8 mouse cellular contexts compared by ENCODE assay signal in the genomic region with DNA sequence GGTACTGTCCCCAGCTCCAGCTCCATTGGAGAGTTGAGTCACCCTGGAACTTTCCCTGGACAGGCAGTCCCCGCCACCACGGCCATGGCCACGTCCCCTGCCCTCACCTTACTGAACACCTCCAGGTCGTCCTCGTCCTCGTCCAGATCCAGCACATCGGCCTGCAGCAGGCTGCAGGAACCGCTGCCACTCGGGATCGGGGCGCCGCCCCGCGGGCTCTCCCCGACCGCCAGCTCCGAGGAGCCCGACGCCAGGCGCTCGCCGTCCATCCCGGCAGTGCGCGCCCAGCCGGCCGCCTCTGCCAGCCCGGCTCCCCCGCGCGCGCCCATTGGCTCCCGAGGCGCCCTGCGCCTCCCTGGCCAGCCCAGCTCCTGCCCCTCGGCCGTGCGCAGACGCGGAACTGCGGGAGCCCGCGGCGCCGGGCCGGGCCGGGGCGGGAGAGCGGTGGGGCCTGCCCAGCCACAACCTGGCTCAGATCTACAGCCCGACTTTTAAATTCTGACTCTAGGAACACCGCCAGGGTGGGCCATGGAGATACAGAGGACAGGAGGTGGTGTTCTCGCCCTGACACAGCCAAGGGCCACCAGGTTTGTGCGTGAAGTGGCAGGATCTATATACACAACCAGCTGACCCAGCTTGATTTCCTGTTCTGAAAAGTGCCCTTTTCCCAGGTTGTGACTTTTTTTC. TPM values are rescaled to one million over a fixed set of nuclear protein-coding genes. Genes with fewer than 3 reads are reported as not detected.
DNase-seq lines count a peak whose midpoint lies in the region; ATAC-seq and TF ChIP-seq lines count a peak whose summit lies in the region.

Gene Snx7 (minus strand): TSS at position 300 of the 687 bp plus-strand sequence.

- H3K27me3 ChIP-seq in erythroblast, embryonic 14.5 days (ENCODE audit: control insufficient read depth): no peaks in the 10 kb centered on the region
- no peaks in the 10 kb centered on the region for H3K27me3 ChIP-seq in heart, embryonic 12.5 days (replicated peaks)
- H3K27me3 ChIP-seq in kidney, postnatal 0 days (ENCODE audit: insufficient read depth, low read length): no peaks in the 10 kb centered on the region
- no peaks in the 10 kb centered on the region for H3K27me3 ChIP-seq in midbrain, postnatal 0 days (ENCODE audit: insufficient read depth, low read length)

- peak within 1 kb of the TSS; percentile 68 for H3K4me3 ChIP-seq in erythroblast, embryonic 14.5 days (replicated peaks)
- peak within 1 kb of the TSS; percentile 74 for H3K4me3 ChIP-seq in heart, embryonic 12.5 days
- peak within 1 kb of the TSS; percentile 57 for H3K4me3 ChIP-seq in kidney, postnatal 0 days (replicated peaks; ENCODE audit: low read depth, low read length)
- peak within 1 kb of the TSS; percentile 65 for H3K4me3 ChIP-seq in midbrain, postnatal 0 days (ENCODE audit: low read depth, low read length)

- H3K27ac ChIP-seq in heart, embryonic 12.5 days (ENCODE audit: poor library complexity, severe bottlenecking): peak within 1 kb of the TSS; percentile 87
- peak within 1 kb of the TSS; percentile 85 for H3K27ac ChIP-seq in kidney, postnatal 0 days
- peak within 1 kb of the TSS; percentile 67 for H3K27ac ChIP-seq in midbrain, postnatal 0 days (ENCODE audit: low read depth, low read length)

- 0% methylated on average over 52 of the region's 53 CpGs for WGBS in heart, embryonic 12.5 days
- under 1% methylated on average over 52 of the region's 53 CpGs for WGBS in kidney, postnatal 0 days
- WGBS in midbrain, postnatal 0 days: 1% methylated on average over 43 of the region's 53 CpGs

- DNase-seq in fibroblast of lung, adult 2 months (ENCODE audit: low read depth): peak; percentile 59
- DNase-seq in kidney, postnatal 0 days (ENCODE audit: low spot score): peak; percentile 90
- DNase-seq in liver: peak; percentile 82
- peak; percentile 76 for DNase-seq in midbrain, postnatal 0 days (ENCODE audit: low spot score)
- DNase-seq in spleen, postnatal 4 days (ENCODE audit: low spot score in 2 of 2): peak; percentile 49 to 75

- H3K4me1 ChIP-seq in erythroblast, embryonic 14.5 days (ENCODE audit: control insufficient read depth): peaks cover 13% of the 10 kb centered on the region
- peaks cover 20% of the 10 kb centered on the region for H3K4me1 ChIP-seq in heart, embryonic 12.5 days (replicated peaks)
- no peaks in the 10 kb centered on the region for H3K4me1 ChIP-seq in kidney, postnatal 0 days (replicated peaks; ENCODE audit: insufficient read depth, low read length)
- no peaks in the 10 kb centered on the region; the same call in 1 of the 2 replicates for H3K4me1 ChIP-seq in midbrain, postnatal 0 days (ENCODE audit: insufficient read depth, low read length)

- no peak for ATAC-seq in erythroblast, adult 5-6 weeks (replicated peaks; ENCODE audit: low FRiP score, poor library complexity, severe bottlenecking)
- peak; percentile 97 for ATAC-seq in heart, embryonic 12.5 days (ENCODE audit: insufficient number of reproducible peaks, low FRiP score)
- ATAC-seq in kidney, postnatal 0 days (replicated peaks; ENCODE audit: low FRiP score, low read depth): peak; percentile 99
- ATAC-seq in midbrain, postnatal 0 days (ENCODE audit: low FRiP score): peak; percentile 99

- TF ChIP-seq CTCF in kidney, postnatal 0 days (IDR thresholded peaks at IDR 0.05; ENCODE audit: low read depth): no peak; the same call in 1 of the 2 replicates
- TF ChIP-seq CTCF in midbrain, postnatal 0 days (IDR thresholded peaks at IDR 0.05): no peak; the same call in 1 of the 2 replicates

- H3K4me2 ChIP-seq in heart, embryonic 12.5 days: peak within 1 kb of the TSS; percentile 70
- H3K4me2 ChIP-seq in kidney, postnatal 0 days (ENCODE audit: low read length): peak within 1 kb of the TSS; percentile 69
- peak within 1 kb of the TSS; percentile 77 for H3K4me2 ChIP-seq in midbrain, postnatal 0 days (ENCODE audit: low read depth, low read length, poor library complexity, severe bottlenecking)

- H3K9me3 ChIP-seq in erythroblast, embryonic 14.5 days (ENCODE audit: control insufficient read depth, low read length): no peaks in the 10 kb centered on the region
- no peaks in the 10 kb centered on the region for H3K9me3 ChIP-seq in heart, embryonic 12.5 days (replicated peaks)
- no peaks in the 10 kb centered on the region for H3K9me3 ChIP-seq in kidney, postnatal 0 days (replicated peaks; ENCODE audit: low read length)
- H3K9me3 ChIP-seq in midbrain, postnatal 0 days (ENCODE audit: low read length): no peaks in the 10 kb centered on the region

- no peaks in the 10 kb centered on the region for H3K36me3 ChIP-seq in erythroblast, embryonic 14.5 days (ENCODE audit: control insufficient read depth)
- no peaks in the 10 kb centered on the region for H3K36me3 ChIP-seq in heart, embryonic 12.5 days
- H3K36me3 ChIP-seq in kidney, postnatal 0 days (ENCODE audit: insufficient read depth, low read length): no peaks in the 10 kb centered on the region
- H3K36me3 ChIP-seq in midbrain, postnatal 0 days (ENCODE audit: insufficient read depth, low read length): no peaks in the 10 kb centered on the region

- H3K9ac ChIP-seq in heart, embryonic 12.5 days: peak within 1 kb of the TSS; percentile 87
- H3K9ac ChIP-seq in kidney, postnatal 0 days (ENCODE audit: low read depth, low read length): peak within 1 kb of the TSS; percentile 67
- H3K9ac ChIP-seq in midbrain, postnatal 0 days (replicated peaks; ENCODE audit: low read length, poor library complexity, severe bottlenecking): peak within 1 kb of the TSS; percentile 67

RNA-seq across cellular contexts. Expression of gene Snx7, which starts in this region (rescaled TPM):
- polyA plus RNA-seq in erythroblast, embryonic 14.5 days (2012): 0.02 and 0.03 TPM in 2 replicates
- total RNA-seq in erythroblast, adult 5-6 weeks (2015; ENCODE audit: low replicate concordance): 3.3 TPM in 1 of 2 replicates, not detected in the other
- total RNA-seq in erythroblast, adult 5-6 weeks (2017; ENCODE audit: low replicate concordance): 0.70 TPM in 1 of 2 replicates, not detected in the other
- 45.9 and 47.0 TPM in 2 replicates for polyA plus RNA-seq in heart, embryonic 12.5 days (2016; fragmentation: Nextera tagmentation; extraction: Ambion mirVana)
- 84.7 and 90.2 TPM in 2 replicates for polyA plus RNA-seq in kidney, postnatal 0 days (2015; fragmentation: Nextera tagmentation; extraction: Ambion mirVana)
- total RNA-seq in midbrain, postnatal 0 days (2014; rRNA removed): 10.1 and 10.9 TPM in 2 replicates
- polyA plus RNA-seq in midbrain, postnatal 0 days (2015; fragmentation: Nextera tagmentation; extraction: Ambion mirVana): 12.6 and 13.0 TPM in 2 replicates

Comparison
In these comparisons a context has a peak if more than half of its experiments do, and no peak if none do; other contexts are left out.
1. RNA of gene Snx7 (polyA plus RNA-seq): 84.7 to 90.2 TPM in kidney, postnatal 0 days, 45.9 to 47.0 TPM in heart, embryonic 12.5 days and 12.6 to 13.0 TPM in midbrain, postnatal 0 days; 0.02 to 0.03 TPM in erythroblast, embryonic 14.5 days; every median in the first group is over 10 times any median in the second.
2. Peak in every context shown above with its lines, with median percentiles within 50 percentile points of each other: H3K4me3 ChIP-seq, DNase-seq, H3K27ac ChIP-seq, H3K4me2 ChIP-seq and H3K9ac ChIP-seq.